Mouse (Mus musculus) liver, embryonic 15.5 days (tissue): Measurements from ENCODE around the gene Klra9. TPM values are rescaled to one million over a fixed set of nuclear protein-coding genes. Genes with fewer than 3 reads are reported as not detected.
"Not testable (repeated sequence)": the region's sequence is repeated elsewhere in the genome, so short reads cannot be mapped to it uniquely, and the experiment has no call there.

Source experiments
- ATAC-seq: fragments of 200-750 bp; cut with Nextera tagmentation; 2 replicates; pipeline ENCODE4 v1.8.0; 2017; ENCODE audit warnings: moderate number of reproducible peaks, mild to moderate bottlenecking, moderate library complexity; ENCODE audit not compliant: insufficient read depth
- H3K27ac ChIP-seq: fragments of 300-500 bp; sonication (generic); replicated peaks from 2 replicates; pipeline ENCODE4 v1.5.1; 2015; ENCODE audit warnings: mild to moderate bottlenecking, inconsistent platforms
- H3K27me3 ChIP-seq: fragments of 300-500 bp; sonication (generic); 2 replicates; pipeline ENCODE4 v1.6.1; 2015; ENCODE audit warnings: mild to moderate bottlenecking, inconsistent platforms
- H3K36me3 ChIP-seq: fragments of 300-500 bp; sonication (generic); replicated peaks from 2 replicates; pipeline ENCODE4 v1.6.1; 2015; ENCODE audit warnings: moderate library complexity, mild to moderate bottlenecking, inconsistent platforms
- H3K4me1 ChIP-seq: fragments of 300-500 bp; sonication (generic); replicated peaks from 2 replicates; pipeline ENCODE4 v1.6.1; 2015; ENCODE audit warnings: inconsistent platforms
- H3K4me2 ChIP-seq: fragments of 300-500 bp; sonication (generic); 2 replicates; pipeline ENCODE4 v1.6.1; 2015; ENCODE audit warnings: moderate library complexity, mild to moderate bottlenecking, inconsistent platforms
- H3K4me3 ChIP-seq: fragments of 300-500 bp; sonication (generic); replicated peaks from 2 replicates; pipeline ENCODE4 v1.5.1; 2015; ENCODE audit warnings: mild to moderate bottlenecking, inconsistent platforms
- H3K9ac ChIP-seq: fragments of 300-500 bp; sonication (generic); 2 replicates; pipeline ENCODE4 v1.6.1; 2015; ENCODE audit warnings: moderate library complexity, mild to moderate bottlenecking, inconsistent platforms
- H3K9me3 ChIP-seq: fragments of 300-500 bp; sonication (generic); replicated peaks from 2 replicates; pipeline ENCODE4 v1.6.1; 2016; ENCODE audit warnings: inconsistent platforms
- WGBS: fragments of 180-500 bp; shearing (Covaris S2); methylation state at CpG from one replicate; pipeline ENCODE4 v1.1.7; 2015; ENCODE audit warnings: mixed read lengths; ENCODE audit not compliant: insufficient replicate concordance; 5-methylcytosine and 5-hydroxymethylcytosine counted together
- polyA plus RNA-seq: library from polyadenylated mRNA; unstranded; fragments of >200 nt; fragmentation: Nextera tagmentation; extraction: Ambion mirVana; gene quantifications from 2 replicates; pipeline ENCODE4 v1.2.1, GENCODE M21; 2015

Klra9 gene
- polyA plus RNA-seq, result not detected in 2 replicates

DNA sequence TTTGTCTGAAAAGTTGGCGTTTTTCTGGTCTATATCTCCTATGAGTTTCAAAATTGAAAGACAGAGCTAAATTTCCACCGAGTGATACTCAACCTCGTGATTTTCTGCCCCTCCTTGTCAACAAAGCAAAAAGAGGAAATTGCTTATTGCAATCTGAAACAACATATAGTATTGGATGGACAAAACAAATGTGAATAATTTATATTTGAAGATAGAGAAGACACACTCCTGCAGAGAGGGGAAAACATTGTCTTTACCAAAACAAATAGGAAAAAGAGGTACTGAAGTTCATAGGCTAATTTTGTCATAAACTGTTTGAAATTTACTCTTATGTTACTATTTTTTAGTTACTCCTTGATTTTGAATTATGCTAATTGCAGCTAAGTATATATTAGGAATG is at the start of gene Klra9:
Gene Klra9 (minus strand): TSS at position 101 of the 400 bp plus-strand sequence.
- not testable (repeated sequence) for H3K4me2 ChIP-seq, H3K27me3 ChIP-seq, ATAC-seq, H3K36me3 ChIP-seq, H3K27ac ChIP-seq, H3K9ac ChIP-seq, H3K4me1 ChIP-seq, H3K4me3 ChIP-seq, H3K9me3 ChIP-seq
- WGBS, result 30% methylated on average over 3 of the region's 3 CpGs

DNA sequence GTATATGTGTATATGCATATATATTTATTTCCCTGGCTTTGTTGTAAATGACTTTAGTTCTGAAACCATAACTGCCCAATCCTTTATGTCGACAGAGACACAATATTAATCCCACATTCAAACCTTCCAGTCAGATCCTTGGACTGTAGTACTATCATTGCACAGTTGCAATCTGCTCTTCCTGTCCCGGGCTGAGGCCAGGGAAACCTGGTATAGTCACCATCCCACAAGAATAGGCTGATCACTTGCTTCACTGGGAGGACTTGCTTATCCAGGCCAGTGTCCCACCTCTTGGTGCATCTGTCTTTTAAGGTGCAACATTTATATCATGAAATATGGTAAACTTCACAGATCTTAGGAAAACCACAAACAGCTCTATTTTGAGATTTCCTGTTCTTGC is 44.6 kb upstream of the Klra9 start:
- H3K36me3 ChIP-seq, result no peaks in the 10 kb centered on the region
- no peak overlapping the region for H3K4me2 ChIP-seq
- H3K9me3 ChIP-seq, result no peaks in the 10 kb centered on the region
- WGBS, result 22% methylated on average over 2 of the region's 2 CpGs
- H3K27me3 ChIP-seq, result no peaks in the 10 kb centered on the region
- no peaks in the 10 kb centered on the region for H3K4me1 ChIP-seq
- no peak overlapping the region for H3K27ac ChIP-seq
- no peak for ATAC-seq
- H3K4me3 ChIP-seq, result no peak overlapping the region
- H3K9ac ChIP-seq, result no peak overlapping the region

DNA sequence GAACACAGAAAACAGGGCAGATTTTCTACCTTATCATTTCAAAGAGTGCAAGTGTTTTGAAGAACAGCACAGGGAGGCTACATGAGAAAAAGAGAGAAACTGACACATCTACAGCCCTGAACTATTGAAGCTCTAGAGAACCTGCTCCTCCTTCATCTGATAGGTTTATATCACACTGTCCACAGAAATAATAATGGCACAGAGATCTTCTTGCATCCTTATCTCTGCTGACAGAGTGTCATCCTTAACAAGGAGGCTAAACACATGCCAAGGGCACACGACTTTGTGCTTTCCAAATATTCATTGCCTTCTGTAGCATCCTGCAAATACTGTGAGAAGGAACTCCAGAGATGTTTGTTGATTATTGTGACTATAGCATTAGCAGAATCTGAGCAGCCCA is 43.7 kb upstream of the Klra9 start:
- WGBS, result 27% methylated on average over 1 of the region's 1 CpGs

DNA sequence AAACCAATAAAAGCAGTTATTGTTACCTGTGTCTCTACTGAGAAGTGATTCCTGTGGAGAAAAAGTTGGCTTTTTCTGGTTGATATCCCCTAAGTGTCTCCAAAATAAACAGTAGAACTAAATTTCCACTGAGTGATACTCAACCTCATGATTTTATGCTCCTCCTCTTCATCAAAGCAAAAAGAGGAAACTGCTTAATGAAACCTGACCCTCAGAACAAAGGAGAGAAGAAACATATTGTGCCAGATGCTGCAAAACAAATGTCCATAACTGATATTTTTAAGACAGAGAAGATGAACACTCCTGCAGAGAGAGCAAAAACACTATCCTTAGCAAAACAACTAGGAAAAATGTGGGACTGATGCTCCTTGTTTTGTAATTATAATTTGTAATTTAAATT is 40.3 kb upstream of the Klra9 start, which contains the start of gene Klra7:
Gene Klra7 (minus strand): TSS at position 101 of the 400 bp plus-strand sequence.
- Histone ChIP-seq H3K36me3 (no peaks in the 10 kb centered on the region), H3K4me3 (no peak within 1 kb of the TSS), H3K4me1 (no peaks in the 10 kb centered on the region), H3K27ac (no peak within 1 kb of the TSS), H3K4me2 (no peak within 1 kb of the TSS), H3K9ac (no peak within 1 kb of the TSS), H3K27me3 (no peaks in the 10 kb centered on the region), H3K9me3 (no peaks in the 10 kb centered on the region)
- no peak for ATAC-seq

More for the DNA sequence above, 43.7 kb upstream of the Klra9 start:
- no peak overlapping the region for H3K9ac ChIP-seq
- no peak overlapping the region for H3K4me3 ChIP-seq
- no peaks in the 10 kb centered on the region for H3K27me3 ChIP-seq
- no peak for ATAC-seq
- no peak overlapping the region for H3K27ac ChIP-seq
- no peaks in the 10 kb centered on the region for H3K9me3 ChIP-seq
- no peak overlapping the region for H3K4me2 ChIP-seq
- no peaks in the 10 kb centered on the region for H3K36me3 ChIP-seq
- H3K4me1 ChIP-seq, result no peaks in the 10 kb centered on the region

DNA sequence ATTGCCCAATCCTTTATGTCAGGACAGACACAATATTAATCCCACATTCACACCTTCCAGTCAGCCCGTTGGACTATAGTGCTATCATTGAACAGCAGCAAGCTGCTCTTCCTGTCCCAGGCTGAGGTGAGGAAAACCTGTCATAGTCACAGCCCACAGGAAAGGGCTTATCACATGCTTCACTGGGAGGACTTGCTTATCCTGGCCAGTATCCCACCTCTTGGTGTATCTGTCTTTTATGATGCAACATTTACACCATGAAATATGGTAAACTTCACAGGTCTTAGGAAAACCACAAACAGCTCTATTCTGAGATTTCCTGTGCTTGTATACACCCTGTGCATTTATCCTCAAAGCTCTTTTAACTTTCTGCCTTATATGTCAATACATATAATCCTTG is 4.5 kb upstream of the Klra9 start:
- H3K4me2 ChIP-seq, H3K9ac ChIP-seq, H3K36me3 ChIP-seq, H3K27me3 ChIP-seq, ATAC-seq, H3K4me3 ChIP-seq, H3K4me1 ChIP-seq, H3K27ac ChIP-seq, H3K9me3 ChIP-seq: not testable (repeated sequence)
- WGBS, result 35% methylated on average over 1 of the region's 1 CpGs

DNA sequence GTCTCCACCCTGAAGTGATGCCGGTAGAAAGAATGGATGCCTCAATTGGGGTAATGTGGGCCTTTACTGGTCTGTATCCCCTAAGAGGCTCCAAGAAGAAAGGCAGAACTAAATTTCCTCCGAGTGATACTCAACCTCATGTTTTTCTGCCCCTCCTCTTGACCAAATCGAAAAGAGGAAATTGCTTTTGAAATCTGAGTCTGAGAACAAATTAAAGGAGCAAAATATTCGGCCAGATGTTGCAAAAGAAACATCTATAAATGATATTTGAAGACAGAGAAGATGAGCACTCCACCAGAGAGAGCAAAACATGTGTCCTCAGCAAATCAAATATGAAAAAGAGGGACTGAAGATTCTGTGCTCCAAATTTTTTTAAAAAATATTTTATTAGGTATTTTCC is 63.1 kb downstream of the Klra9 start, which contains the start of gene Klra8:
Gene Klra8 (minus strand): TSS at position 101 of the 400 bp plus-strand sequence.
- H3K4me1 ChIP-seq, ATAC-seq, H3K27me3 ChIP-seq, H3K36me3 ChIP-seq, H3K27ac ChIP-seq, H3K9ac ChIP-seq, H3K4me3 ChIP-seq, H3K9me3 ChIP-seq, H3K4me2 ChIP-seq: not testable (repeated sequence)
- WGBS, result 45% methylated on average over 4 of the region's 4 CpGs

Other genes with a start within 250 kb of the Klra9 start
- gene Klra6, start 166.2 kb downstream of the Klra9 start, polyA plus RNA-seq, result not detected in 2 replicates
- not detected in 2 replicates for gene Klra4, start 125.8 kb downstream of the Klra9 start, polyA plus RNA-seq
- not detected in 2 replicates for gene Klra8, start 63.2 kb downstream of the Klra9 start, polyA plus RNA-seq
- not detected in 2 replicates for gene Klra7, start 40.2 kb upstream of the Klra9 start, polyA plus RNA-seq
- gene Klra10, start 88.8 kb upstream of the Klra9 start, polyA plus RNA-seq, result not detected in 2 replicates
- not detected in 2 replicates for gene Klra3, start 144.5 kb upstream of the Klra9 start, polyA plus RNA-seq
- not detected in 2 replicates for gene Klra1, start 193.8 kb upstream of the Klra9 start, polyA plus RNA-seq